Mouse (Mus musculus) bone marrow macrophage, adult 2 months (primary cell): Measurements from ENCODE around the gene Klk9. TPM values are rescaled to one million over a fixed set of nuclear protein-coding genes. Genes with fewer than 3 reads are reported as not detected.

Experiments used
- H3K27ac ChIP-seq: 2 replicates; pipeline ENCODE4 v1.5.1; 2012; ENCODE audit warnings: low read depth, low read length; ENCODE audit not compliant: insufficient read depth
- H3K4me1 ChIP-seq: 2 replicates; pipeline ENCODE4 v1.6.1; 2012; ENCODE audit warnings: low read length; ENCODE audit not compliant: control insufficient read depth, insufficient read depth
- H3K4me3 ChIP-seq: 2 replicates; pipeline ENCODE4 v1.5.1; 2012; ENCODE audit warnings: mild to moderate bottlenecking, low read length, moderate library complexity; ENCODE audit not compliant: insufficient read depth
- CTCF ChIP-seq: IDR thresholded peaks from 2 replicates; pipeline ENCODE4 v1.5.1; 2012; ENCODE audit warnings: low read depth, mild to moderate bottlenecking, low read length, moderate library complexity
- POLR2A ChIP-seq: IDR thresholded peaks from 2 replicates; pipeline ENCODE4 v1.6.1; 2012; ENCODE audit warnings: mild to moderate bottlenecking, low read depth, low read length, borderline replicate concordance
- polyA plus RNA-seq: library from polyadenylated mRNA; stranded (reverse); fragments of >200 nt; gene quantifications from 2 replicates; pipeline ENCODE4 v1.2.4, GENCODE M21; 2012; ENCODE audit not compliant: missing spikeins, insufficient read depth, insufficient read length

Klk9 gene
- polyA plus RNA-seq, 1 experiment = not detected

DNA sequence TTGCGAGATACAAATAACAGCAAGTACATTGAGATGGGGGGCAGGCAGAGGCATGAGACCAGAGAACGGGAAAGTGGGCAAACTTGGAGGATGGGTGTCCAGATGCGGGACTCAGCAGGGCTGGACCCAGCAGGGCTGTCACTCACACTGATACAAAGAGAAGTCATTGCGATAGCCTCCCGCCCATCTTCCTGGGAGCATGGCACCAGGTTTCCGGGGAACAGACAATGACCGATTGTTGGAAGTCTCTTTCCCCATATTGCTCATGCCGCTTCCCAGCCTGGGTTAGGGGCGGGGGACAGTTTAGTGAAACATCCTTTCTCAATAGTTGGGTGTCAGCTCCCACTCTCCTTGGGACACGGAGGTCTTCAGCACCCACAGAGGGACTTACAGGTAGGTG lies 32.5 kb downstream of the Klk9 start, which contains the start of gene Klk6:
TSS of gene Klk6 (plus strand) at position 301 of the 400 bp plus-strand sequence.
- TF ChIP-seq CTCF (no peak), POLR2A (no peak)
- H3K4me1 ChIP-seq = no peaks in the 10 kb centered on the region
- no peak within 1 kb of the TSS for H3K4me3 ChIP-seq
- H3K27ac ChIP-seq = no peak within 1 kb of the TSS

DNA sequence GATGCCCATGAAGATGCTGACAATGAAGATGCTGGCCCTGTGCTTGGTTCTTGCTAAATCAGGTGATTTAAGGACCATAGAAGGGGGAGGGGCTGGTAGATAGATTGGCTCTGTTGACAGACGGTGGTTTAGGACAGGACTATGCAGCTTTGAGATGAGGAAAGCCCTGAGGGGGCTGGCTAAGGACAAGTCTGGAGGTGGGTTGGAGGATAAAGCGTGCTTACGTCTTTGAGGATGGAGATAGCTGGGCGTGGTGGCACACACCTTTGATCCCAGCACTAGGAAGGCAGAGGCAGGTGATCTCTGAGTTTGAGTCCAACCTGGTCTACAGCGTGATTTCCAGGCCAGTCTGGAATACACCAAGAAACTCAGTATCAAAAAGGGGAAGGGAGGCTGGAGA lies 34.4 kb downstream of the Klk9 start:
- TF ChIP-seq CTCF (no peak), POLR2A (no peak)
- no peak overlapping the region for H3K4me3 ChIP-seq
- H3K4me1 ChIP-seq = no peaks in the 10 kb centered on the region
- H3K27ac ChIP-seq = no peak overlapping the region

DNA sequence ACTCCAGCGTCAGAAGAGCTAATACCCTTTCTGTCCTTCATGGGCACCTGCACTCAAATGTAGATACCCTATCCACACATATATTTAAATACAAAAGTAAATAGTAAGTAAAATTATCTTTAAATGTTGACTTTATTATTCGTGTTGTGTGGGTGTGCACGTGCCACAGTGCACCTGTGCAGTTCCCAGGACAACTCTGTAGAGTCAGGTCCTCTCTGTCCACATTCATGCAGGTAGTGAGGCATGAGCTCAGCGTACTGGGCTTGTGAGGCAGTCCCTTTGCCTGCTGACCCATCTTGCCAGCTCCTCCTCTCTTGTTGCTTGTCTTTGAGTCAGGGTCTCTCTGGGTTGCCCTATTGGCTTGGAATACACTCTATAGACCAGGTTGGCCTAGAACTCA lies 36.0 kb downstream of the Klk9 start:
- H3K4me3 ChIP-seq = no peak overlapping the region
- H3K4me1 ChIP-seq = no peaks in the 10 kb centered on the region
- H3K27ac ChIP-seq = no peak overlapping the region
- TF ChIP-seq CTCF (no peak), POLR2A (no peak)

DNA sequence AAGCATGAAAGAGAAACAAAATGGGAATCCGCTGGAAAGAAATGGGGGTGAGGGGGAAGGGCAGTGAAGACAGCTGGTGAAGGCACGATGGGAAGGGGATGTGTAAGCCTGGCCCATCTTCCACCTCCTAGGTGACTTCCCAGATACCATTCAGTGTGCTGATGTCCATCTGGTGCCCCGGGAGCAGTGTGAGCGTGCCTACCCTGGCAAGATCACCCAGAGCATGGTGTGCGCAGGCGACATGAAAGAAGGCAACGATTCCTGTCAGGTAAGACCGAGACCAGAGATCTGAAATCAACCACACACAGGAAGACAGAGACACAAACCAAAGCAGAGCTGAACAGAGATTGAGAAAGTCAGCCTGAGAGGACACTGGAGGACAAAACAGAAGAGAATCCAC lies 37.3 kb downstream of the Klk9 start:
- no peak overlapping the region for H3K27ac ChIP-seq
- H3K4me1 ChIP-seq = no peaks in the 10 kb centered on the region
- no peak for TF ChIP-seq POLR2A
- H3K4me3 ChIP-seq = no peak overlapping the region

DNA sequence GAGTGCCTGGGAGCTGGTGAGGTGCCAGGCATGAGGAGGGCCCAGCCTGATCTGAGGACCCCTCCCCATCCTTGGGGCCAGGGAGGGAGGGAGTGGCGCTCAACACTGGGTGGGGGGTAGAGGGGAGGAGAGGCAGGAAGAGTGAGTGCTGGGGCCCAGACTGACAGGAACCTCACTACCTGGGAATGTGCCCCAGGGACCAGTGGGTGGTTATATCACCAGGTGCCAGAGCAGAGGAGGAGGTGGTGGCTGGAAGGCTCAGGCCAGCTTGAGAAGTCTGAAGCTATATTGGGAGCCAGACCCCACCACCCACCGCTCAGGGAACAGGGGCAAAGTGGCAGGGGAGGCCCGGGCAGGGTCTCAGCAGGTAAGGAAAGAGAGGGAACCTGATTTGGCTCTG lies 50.0 kb downstream of the Klk9 start, which contains the start of gene Klk5:
TSS of gene Klk5 (plus strand) at position 271 of the 400 bp plus-strand sequence.
- Histone ChIP-seq H3K4me1 (no peaks in the 10 kb centered on the region), H3K4me3 (no peak within 1 kb of the TSS), H3K27ac (no peak within 1 kb of the TSS)
- TF ChIP-seq CTCF (no peak), POLR2A (no peak)

- TF ChIP-seq POLR2A = no peak
- no peak for TF ChIP-seq CTCF
These were observed 52.1 kb downstream of the Klk9 start for GRCm38 (mm10) chr7:43843801-43844200.

More at GRCm38 (mm10) chr7:43843801-43844200, 52.1 kb downstream of the Klk9 start:
- Histone ChIP-seq H3K27ac (no peak overlapping the region), H3K4me3 (no peak overlapping the region), H3K4me1 (no peaks in the 10 kb centered on the region)

Other genes with a start within 250 kb of the Klk9 start
- gene Cd33, start 247.5 kb upstream of the Klk9 start, polyA plus RNA-seq = 54.9 and 67.4 TPM in 2 replicates
- gene Zfp658, start 229.6 kb upstream of the Klk9 start, polyA plus RNA-seq = 6.6 and 7.5 TPM in 2 replicates
- gene Zfp719, start 212.3 kb upstream of the Klk9 start, polyA plus RNA-seq = 4.7 and 5.5 TPM in 2 replicates
- gene Zfp819, start 184.7 kb upstream of the Klk9 start, polyA plus RNA-seq = not detected in 2 replicates
- not detected in 2 replicates for gene Ceacam18, start 157.2 kb upstream of the Klk9 start, polyA plus RNA-seq
- 41.5 and 47.6 TPM in 2 replicates for gene Siglece, start 131.7 kb upstream of the Klk9 start, polyA plus RNA-seq
- gene Ctu1, start 119.9 kb upstream of the Klk9 start, polyA plus RNA-seq = 4.7 and 7.7 TPM in 2 replicates
- not detected in 2 replicates for gene Klk14, start 101.5 kb upstream of the Klk9 start, polyA plus RNA-seq
- not detected in 2 replicates for gene Klk13, start 79.3 kb upstream of the Klk9 start, polyA plus RNA-seq
- not detected in 2 replicates for gene Klk12, start 23.0 kb upstream of the Klk9 start, polyA plus RNA-seq
- gene Klk11, start 17.3 kb upstream of the Klk9 start, polyA plus RNA-seq = not detected in 2 replicates
- gene Klk10, start 10.9 kb upstream of the Klk9 start, polyA plus RNA-seq = not detected in 2 replicates
- not detected in 2 replicates for gene Klk8, start 5.7 kb downstream of the Klk9 start, polyA plus RNA-seq
- gene Klk7, start 19.4 kb downstream of the Klk9 start, polyA plus RNA-seq = not detected in 2 replicates
- gene Klk6, start 32.6 kb downstream of the Klk9 start, polyA plus RNA-seq = not detected in 2 replicates
- not detected in 2 replicates for gene Klk5, start 50.1 kb downstream of the Klk9 start, polyA plus RNA-seq
- not detected in 2 replicates for gene Klk4, start 89.3 kb downstream of the Klk9 start, polyA plus RNA-seq
- gene Klk15, start 141.8 kb downstream of the Klk9 start, polyA plus RNA-seq = not detected in 2 replicates
- gene Klk1b8, start 158.8 kb downstream of the Klk9 start, polyA plus RNA-seq = not detected in 2 replicates
- not detected in 2 replicates for gene Klk1b1, start 174.9 kb downstream of the Klk9 start, polyA plus RNA-seq
- gene Klk1b9, start 184.2 kb downstream of the Klk9 start, polyA plus RNA-seq = not detected in 2 replicates
- gene Klk1b11, start 204.0 kb downstream of the Klk9 start, polyA plus RNA-seq = 1.4 and 2.8 TPM in 2 replicates
- gene Klk1b26, start 220.3 kb downstream of the Klk9 start, polyA plus RNA-seq = not detected in 2 replicates